Mouse (Mus musculus) layer of hippocampus, adult 9-10 months (tissue): ENCODE measurements around the gene Nfkbil1.

Experiments
- DNase-seq: peaks from one replicate; pipeline ENCODE4 v3.0.0; 2022; ENCODE audit warnings: low spot score

The Nfkbil1 gene

GRCm38 (mm10) chr17:35235614-35236389 lies at the start of gene Nfkbil1:
Nfkbil1 (minus strand) TSS chr17:35235792.
- peak; percentile 91 for DNase-seq

- no peak for DNase-seq
Observed at GRCm38 (mm10) chr17:35280276-35280675, 44.7 kb upstream of the Nfkbil1 start.

GRCm38 (mm10) chr17:35278957-35279688 lies 43.5 kb upstream of the Nfkbil1 start:
- DNase-seq: no peak

GRCm38 (mm10) chr17:35278049-35278448 lies 42.5 kb upstream of the Nfkbil1 start:
- no peak for DNase-seq

- no peak for DNase-seq
Observed at GRCm38 (mm10) chr17:35276304-35276864, 40.8 kb upstream of the Nfkbil1 start.

GRCm38 (mm10) chr17:35274770-35275169 lies 39.2 kb upstream of the Nfkbil1 start:
- DNase-seq: peak; percentile 76

GRCm38 (mm10) chr17:35272249-35272648 lies 36.7 kb upstream of the Nfkbil1 start:
- DNase-seq: no peak

GRCm38 (mm10) chr17:35269653-35270347 lies 34.2 kb upstream of the Nfkbil1 start:
- DNase-seq: no peak

GRCm38 (mm10) chr17:35267399-35268086 lies 32.0 kb upstream of the Nfkbil1 start:
- DNase-seq: no peak

- no peak for DNase-seq
Observed at GRCm38 (mm10) chr17:35263523-35263883, 27.9 kb upstream of the Nfkbil1 start.

- peak; percentile 97 for DNase-seq
Observed at GRCm38 (mm10) chr17:35262664-35263522, 27.3 kb upstream of the Nfkbil1 start, which contains the start of gene H2-D1. H2-D1 (plus strand) TSS chr17:35262730.

- no peak for DNase-seq
Observed at GRCm38 (mm10) chr17:35261651-35262050, 26.1 kb upstream of the Nfkbil1 start.

- no peak for DNase-seq
Observed at GRCm38 (mm10) chr17:35259621-35260020, 24.0 kb upstream of the Nfkbil1 start.

GRCm38 (mm10) chr17:35258492-35259478 lies 23.2 kb upstream of the Nfkbil1 start:
- DNase-seq: no peak

GRCm38 (mm10) chr17:35257824-35258491 lies 22.4 kb upstream of the Nfkbil1 start:
- peak; percentile 99 for DNase-seq

- no peak for DNase-seq
Observed at GRCm38 (mm10) chr17:35257378-35257777, 21.8 kb upstream of the Nfkbil1 start.

GRCm38 (mm10) chr17:35255704-35256103 lies 20.1 kb upstream of the Nfkbil1 start:
- DNase-seq: no peak

GRCm38 (mm10) chr17:35255301-35255700 lies 19.7 kb upstream of the Nfkbil1 start:
- DNase-seq: no peak
